Mouse (Mus musculus) A20 (cell line): ENCODE results near the gene Nup35.

Experiments used
- DNase-seq: peaks from one replicate; pipeline ENCODE4 v3.0.0-alpha.2; 2011; ENCODE audit warnings: low read depth, low spot score

Nup35 gene

DNA sequence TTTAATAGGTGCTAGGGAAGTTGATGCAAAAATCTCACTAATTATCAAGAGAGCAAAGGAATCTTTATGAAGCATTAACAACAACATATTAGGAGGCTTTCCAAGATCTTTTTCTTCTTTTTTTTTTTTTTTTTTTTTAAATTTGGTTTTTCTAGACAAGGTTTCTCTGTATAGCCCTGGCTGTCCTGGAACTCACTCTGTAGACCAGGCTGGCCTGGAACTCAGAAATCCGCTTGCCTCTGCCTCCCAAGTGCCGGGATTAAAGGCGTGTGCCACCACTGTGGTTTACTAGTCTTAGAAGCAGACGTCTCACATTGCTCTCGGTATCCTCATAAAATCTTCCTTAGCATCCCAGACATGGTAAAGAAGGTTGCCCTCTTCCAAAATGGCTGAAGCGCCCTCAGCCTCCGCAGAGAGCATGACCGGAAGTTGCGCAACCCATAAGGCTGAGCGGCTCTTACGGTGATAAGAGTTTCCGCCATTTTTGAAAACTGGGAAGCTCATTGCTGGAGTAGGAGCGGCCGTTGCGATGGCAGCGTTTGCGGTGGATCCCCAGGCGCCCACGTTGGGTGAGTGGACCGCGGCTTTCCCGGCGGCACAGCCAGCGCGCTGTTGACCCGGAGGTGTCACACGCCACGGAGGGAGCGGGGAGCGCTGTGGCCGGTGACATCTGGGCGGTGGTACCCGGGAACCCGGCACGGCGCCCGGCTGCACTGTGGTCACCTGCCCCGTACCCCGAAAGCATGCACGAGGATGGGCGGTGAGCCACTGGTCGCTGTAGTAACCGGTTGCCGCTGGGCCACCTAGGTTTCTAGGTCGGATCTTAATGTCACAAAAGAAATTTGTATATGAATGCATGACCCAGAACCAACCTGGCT is 21.6 kb downstream of the Nup35 start:
- peak; percentile 92 for DNase-seq

DNA sequence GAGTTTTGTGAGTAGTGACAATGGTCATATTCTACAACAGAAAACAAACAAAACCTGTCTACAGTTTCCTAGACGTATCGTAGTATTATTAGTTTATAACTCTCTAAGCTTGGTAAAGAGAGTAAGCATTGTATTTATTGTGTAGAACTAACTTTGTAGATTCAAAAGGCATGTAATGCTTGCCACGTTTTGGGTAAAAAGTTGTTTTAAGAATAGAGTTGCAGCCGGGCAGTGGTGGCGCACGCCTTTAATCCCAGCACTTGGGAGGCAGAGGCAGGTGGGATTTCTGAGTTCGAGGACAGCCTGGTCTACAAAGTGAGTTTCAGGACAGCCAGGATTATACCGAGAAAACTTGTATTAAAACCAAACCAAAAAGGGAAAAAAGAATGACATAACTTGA is 22.4 kb downstream of the Nup35 start:
- DNase-seq, result no peak

DNA sequence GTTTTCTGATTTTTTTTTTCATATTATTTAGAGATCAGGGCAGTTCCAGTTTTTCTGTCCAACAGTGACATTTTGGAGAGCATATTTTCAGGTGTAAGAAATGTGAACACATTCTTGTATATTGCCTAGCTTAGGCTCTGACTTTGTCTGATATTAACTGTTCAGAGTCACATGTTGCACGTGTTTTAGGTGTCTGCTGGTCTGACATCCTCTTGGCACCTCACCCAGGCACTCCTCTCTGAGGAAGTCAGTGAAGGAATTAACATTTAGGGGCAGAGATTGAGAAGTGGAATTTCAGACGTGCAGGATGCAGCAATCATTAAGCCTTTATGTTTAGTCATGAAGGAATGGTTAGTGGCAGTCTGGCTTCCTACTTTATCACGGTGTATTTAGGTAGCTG is 22.8 kb downstream of the Nup35 start:
- no peak for DNase-seq

DNA sequence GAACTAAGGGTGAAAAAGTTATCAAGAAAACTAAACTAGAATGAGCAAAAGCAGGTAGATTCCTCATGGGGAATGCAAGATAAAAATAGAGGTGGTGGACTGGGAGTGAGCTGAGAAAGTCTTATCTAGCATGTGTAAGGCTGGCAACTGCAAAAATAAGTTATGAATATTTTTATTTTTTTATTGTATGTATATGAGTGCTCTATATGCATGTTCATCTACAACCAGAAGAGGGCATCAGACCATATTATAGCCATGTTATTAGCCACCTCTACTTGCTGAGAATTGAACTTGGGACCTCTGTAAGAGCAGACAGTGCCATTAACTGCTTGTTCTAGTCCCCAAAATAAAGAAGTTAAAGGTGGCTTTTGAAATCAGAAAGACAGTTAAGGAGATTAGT is 44.4 kb downstream of the Nup35 start:
- DNase-seq, result peak; percentile 16

DNA sequence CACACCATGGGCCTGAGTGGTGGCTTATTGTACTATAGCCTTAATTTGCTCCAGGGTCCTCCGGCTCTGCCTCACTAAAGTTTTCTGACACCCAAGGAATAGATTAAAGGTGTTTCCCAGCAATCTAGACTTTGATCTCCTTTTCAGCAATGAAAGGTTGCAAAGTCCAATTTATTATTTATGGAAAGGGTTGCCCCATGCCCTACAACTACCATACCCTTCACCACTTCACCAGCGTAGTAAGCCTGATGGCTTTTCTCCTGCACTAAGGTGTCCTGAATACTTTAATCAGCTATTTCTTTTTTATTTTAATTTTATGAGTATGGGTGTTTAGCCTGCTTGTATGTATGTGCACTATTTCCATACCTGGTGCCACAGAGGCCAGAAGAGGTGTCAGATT is 45.6 kb downstream of the Nup35 start:
- DNase-seq, result no peak

DNA sequence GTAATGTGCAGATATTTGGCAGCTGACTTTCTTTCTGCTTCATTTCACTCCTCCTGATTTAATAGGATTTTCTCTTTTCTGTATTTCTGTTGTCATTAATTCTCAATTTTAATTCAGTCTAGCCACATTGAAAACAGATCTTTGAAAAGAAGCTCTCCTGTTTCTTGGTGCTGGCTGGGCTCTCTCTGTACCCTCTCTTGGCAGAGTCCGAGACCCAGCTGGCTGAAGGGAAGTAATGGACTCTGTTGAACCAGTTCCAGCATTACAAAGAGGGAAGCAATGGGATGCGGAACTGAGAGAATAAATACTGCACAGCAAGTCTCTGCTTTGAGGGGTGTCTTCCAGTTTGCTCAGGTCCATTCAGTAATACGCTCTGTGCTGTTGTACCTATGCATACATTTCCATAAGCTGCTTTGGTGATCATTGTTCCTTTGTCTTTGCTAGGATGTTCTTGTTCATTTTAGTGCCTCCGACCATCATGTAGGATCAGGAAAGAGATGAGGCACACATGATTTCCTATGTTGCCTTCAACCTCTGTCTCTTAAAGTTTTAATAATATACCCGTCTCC is 50.4 kb downstream of the Nup35 start:
- no peak for DNase-seq

DNA sequence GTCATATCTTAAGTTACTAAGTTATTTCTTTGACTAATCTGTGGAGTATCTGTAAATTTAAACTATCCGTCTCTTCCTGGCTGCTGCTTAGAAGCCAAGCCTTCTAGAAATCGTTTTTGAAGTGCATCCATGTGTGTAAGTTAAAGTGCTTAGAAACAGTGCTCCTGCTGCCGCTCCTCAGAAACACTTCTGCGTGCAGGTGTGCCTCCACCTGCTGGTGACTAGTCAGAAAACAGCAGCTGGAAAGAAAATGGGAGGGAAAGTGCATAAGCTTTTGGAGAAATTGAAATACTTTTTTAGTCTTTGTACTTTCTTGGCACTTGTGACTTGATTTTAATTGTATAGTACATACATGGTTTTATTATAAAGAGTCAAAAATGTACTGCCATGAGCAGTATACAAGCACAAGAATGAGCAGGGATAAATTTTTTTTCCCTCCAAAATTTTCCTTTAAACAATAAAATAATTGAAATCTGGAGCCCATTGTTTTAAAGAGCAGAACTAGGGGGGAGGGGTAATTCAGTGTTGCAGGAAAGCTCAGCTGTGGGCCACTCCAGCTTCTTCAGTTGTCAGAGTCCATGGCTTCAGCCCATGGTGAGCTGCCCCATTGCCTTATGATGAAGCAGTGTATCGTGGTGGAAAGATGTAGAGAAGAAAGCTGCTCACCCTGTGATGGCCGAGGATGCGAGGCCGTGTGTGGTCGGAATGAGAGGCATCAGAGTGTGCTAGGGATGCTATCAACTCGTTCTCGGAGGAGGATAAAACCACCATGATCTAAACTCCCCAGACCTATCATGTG is 53.0 kb downstream of the Nup35 start:
- peak; percentile 35 for DNase-seq

DNA sequence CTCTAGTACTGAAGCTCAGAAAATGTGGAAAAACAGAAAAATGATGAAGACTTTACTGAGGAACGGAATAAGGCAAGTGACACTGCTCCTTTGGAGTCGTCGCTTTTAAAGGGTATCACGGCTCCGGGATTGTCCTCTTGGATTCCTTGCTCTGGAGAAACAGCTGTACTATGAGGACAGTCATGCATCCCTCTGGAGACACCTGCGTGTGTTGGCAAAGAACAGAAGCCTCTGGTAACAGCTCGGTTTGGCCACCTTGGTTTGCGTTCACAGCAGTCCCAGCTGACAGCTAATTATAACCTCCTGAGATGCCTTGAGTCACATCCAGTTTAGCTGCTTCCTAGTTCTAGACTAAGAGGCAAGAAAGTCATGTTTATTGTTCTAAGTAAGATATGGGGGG is 61.8 kb downstream of the Nup35 start:
- no peak for DNase-seq

DNA sequence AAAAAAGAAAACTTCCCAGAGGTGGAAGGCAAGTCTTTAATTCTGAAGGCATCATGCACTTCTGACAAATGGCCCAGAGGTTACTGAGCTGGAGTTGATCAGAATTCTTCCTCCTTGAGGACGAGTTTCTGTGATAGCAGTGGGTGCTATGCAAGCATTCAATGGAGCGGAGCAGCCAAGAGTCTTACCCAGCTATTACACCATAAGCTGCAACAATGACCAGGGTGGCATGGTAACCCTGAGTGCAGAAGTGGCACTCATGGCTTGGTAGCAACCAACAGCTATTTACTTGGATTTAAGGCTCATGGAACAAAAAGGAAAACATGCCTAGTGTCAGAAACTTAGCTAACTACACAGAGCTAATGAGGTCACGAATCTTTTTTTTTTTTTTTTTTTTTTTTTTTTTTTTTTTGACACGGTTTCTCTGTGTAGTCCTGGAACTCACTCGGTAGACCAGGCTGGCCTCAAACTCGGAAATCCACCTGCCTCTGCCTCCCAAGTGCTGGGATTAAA is 66.7 kb downstream of the Nup35 start:
- no peak for DNase-seq

DNA sequence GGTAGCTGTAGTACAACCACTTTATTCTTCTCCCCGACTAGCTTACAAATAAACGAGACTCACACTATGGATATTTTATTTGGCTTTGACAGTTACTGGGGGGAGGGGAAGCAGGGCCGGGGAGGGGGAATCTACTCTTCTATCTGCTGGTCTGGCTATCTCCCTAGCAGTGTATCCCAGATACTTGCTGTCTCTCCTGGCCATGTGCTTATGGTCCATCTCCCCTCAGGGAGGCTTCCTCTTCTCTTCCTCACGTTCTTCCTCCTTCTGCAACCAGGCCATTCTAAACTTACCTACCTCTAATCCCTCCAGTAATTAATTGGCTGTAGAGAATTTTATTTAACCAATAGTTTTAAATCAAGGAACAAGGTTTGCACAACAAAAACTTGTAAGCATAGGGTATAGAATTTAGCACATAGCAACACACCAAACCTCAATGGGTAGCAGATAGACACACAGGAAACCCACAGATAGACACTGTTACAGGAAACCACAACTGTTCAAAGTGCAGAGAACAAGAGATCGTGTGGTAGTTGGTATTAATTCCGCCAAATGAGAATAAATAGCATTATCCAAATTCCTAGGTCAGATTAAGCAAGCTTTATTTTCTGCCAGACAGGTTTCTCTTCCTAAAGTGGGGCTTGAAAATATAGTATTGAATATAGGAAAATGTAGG is 67.5 kb downstream of the Nup35 start:
- DNase-seq, result no peak

DNA sequence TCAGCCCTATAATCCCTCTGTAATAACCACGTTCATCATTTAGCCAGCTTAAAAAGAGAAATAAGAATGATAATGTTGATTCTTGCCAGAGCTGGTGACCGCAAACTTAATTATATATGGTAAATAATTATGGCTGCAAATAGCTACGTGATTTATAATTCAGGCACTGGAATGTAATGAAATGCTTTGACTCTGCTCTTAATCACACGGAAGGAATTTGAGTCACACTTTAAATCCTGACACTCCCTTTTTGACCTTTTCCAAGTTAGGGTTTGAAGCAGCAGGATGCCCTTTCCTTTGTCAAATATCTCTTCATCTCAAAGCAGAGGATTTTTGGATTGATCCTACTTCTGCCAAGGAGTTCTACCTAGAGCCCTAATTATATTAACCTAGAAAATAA is 71.2 kb downstream of the Nup35 start:
- no peak for DNase-seq

DNA sequence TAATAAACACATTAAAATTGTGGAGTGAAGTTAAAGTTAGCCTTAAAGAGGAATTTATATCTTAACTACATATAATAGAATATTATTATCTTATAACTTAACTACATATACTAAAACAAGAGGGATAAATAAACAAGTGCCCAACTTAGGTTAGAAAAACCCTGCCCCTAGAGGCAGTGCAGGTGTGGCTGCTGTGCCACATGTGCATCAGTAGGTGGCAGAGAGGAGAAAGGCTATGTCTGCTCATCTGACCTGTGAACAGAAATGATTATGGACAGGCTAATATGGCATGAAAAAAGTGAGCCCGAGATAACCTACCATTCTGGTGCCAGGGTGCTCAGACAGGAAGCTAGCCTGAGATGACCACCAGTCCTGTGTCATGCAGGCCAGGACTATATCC is 90.4 kb downstream of the Nup35 start:
- peak; percentile 31 for DNase-seq
